Mouse (Mus musculus): ENCODE measurements around the gene March7.

DNA sequence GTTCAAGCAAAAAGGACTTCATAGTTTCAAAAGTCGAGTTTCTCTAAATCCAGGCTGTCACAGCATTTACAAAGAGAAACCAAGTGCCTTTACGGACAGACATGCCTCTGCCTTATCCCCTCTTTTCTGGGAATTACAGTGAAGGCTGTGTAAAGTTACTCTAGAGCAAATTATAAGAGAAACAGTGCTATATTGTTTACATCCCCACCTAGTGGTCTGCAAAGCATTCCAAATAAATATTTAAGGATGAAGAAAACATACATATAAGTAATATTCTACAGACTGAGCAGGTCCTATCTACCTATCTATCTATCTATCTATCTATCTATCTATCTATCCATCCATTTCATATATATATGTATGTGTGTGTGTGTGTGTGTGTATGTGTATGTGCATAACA, 28.0 kb upstream of the March7 start:
- TF ChIP-seq CTCF (IDR thresholded peaks at IDR 0.05; ENCODE audit: borderline replicate concordance, insufficient read depth, low read length): no peak
- TF ChIP-seq POLR2A (IDR thresholded peaks at IDR 0.05; ENCODE audit: low read depth, low read length): no peak
